Mouse (Mus musculus) MEL (cell line): Measurements from ENCODE around the gene Ppp1r3g. TPM values are rescaled to one million over a fixed set of nuclear protein-coding genes. Genes with fewer than 3 reads are reported as not detected.

Source experiments
- DNase-seq: peaks from one replicate; pipeline ENCODE4 v3.0.0; 2011; ENCODE audit warnings: low read depth, low spot score
- H3K27ac ChIP-seq: 2 replicates; pipeline ENCODE4 v1.5.1; 2012; ENCODE audit warnings: low read depth, mild to moderate bottlenecking, control low read depth, low read length, moderate library complexity; ENCODE audit not compliant: control insufficient read depth
- H3K27me3 ChIP-seq, 2 experiments: fragments of 150-350 bp in 1 of 2; sonication (generic) in 1 of 2; 2 replicates each; pipeline ENCODE4 v1.6.1; 2012; ENCODE audit warnings: low read length in 2 of 2, mild to moderate bottlenecking in 2 of 2, improper control_type of control experiment in 1 of 2, moderate library complexity in 1 of 2; ENCODE audit not compliant: insufficient read depth in 2 of 2, control insufficient read depth in 1 of 2
- H3K36me3 ChIP-seq, 2 experiments: 2 replicates each; pipeline ENCODE4 v1.6.1; 2012 to 2014; ENCODE audit warnings: low read length in 2 of 2, improper control_type of control experiment in 1 of 2, inconsistent platforms in 1 of 2, mild to moderate bottlenecking in 1 of 2; ENCODE audit not compliant: insufficient read depth in 2 of 2, control insufficient read depth in 1 of 2
- H3K4me1 ChIP-seq, 2 experiments: fragments of 150-350 bp in 1 of 2; sonication (generic) in 1 of 2; 2 replicates each; pipeline ENCODE4 v1.6.1; 2012; ENCODE audit warnings: low read length in 2 of 2, improper control_type of control experiment in 1 of 2, mild to moderate bottlenecking in 1 of 2; ENCODE audit not compliant: insufficient read depth in 2 of 2, control insufficient read depth in 1 of 2
- H3K4me3 ChIP-seq, 2 experiments: fragments of 150-350 bp in 1 of 2; sonication (generic) in 1 of 2; 2 replicates each; pipeline ENCODE4 v1.5.1; 2012; ENCODE audit warnings: low read depth in 2 of 2, low read length in 2 of 2, mild to moderate bottlenecking in 2 of 2, moderate library complexity in 2 of 2, control low read depth in 1 of 2, improper control_type of control experiment in 1 of 2; ENCODE audit not compliant: control insufficient read depth in 1 of 2, insufficient read depth in 1 of 2
- H3K79me2 ChIP-seq: 2 replicates; pipeline ENCODE4 v1.6.1; 2012; ENCODE audit warnings: mild to moderate bottlenecking, low read length, moderate library complexity; ENCODE audit not compliant: control insufficient read depth, poor library complexity, insufficient read depth
- H3K9ac ChIP-seq: 2 replicates; pipeline ENCODE4 v1.6.1; 2012; ENCODE audit warnings: low read depth, mild to moderate bottlenecking, control low read depth, low read length, moderate library complexity; ENCODE audit not compliant: control insufficient read depth, poor library complexity, severe bottlenecking
- H3K9me3 ChIP-seq: fragments of 150-350 bp; sonication (generic); replicated peaks from 2 replicates; pipeline ENCODE4 v1.6.1; 2012; ENCODE audit warnings: mild to moderate bottlenecking, low read length, improper control_type of control experiment, moderate library complexity; ENCODE audit not compliant: insufficient read depth
- CHD2 ChIP-seq: IDR thresholded peaks from 2 replicates; pipeline ENCODE4 v1.6.1; 2011; ENCODE audit warnings: low read length, improper control_type of control experiment
- CTCF ChIP-seq, 3 experiments: IDR thresholded peaks in 2 of 3; conservative IDR thresholded peaks in 1 of 3; 2 replicates each; pipeline ENCODE4 v1.5.1; 2011 to 2012; ENCODE audit warnings: low read length in 3 of 3, low read depth in 2 of 3, mild to moderate bottlenecking in 2 of 3, improper control_type of control experiment in 1 of 3, inconsistent platforms in 1 of 3, mixed read lengths in 1 of 3, moderate library complexity in 1 of 3; ENCODE audit not compliant: control insufficient read depth in 1 of 3, insufficient read depth in 1 of 3, poor library complexity in 1 of 3, severe bottlenecking in 1 of 3
- EP300 ChIP-seq, 2 experiments: IDR thresholded peaks; 2 replicates each; pipeline ENCODE4 v1.6.1; 2011; ENCODE audit warnings: improper control_type of control experiment in 2 of 2, low read length in 2 of 2, low read depth in 1 of 2, mild to moderate bottlenecking in 1 of 2
- GATA1 ChIP-seq: IDR thresholded peaks from 2 replicates; pipeline ENCODE4 v1.6.1; 2011; ENCODE audit warnings: low read depth, low read length, improper control_type of control experiment
- HCFC1 ChIP-seq: IDR thresholded peaks from 2 replicates; pipeline ENCODE4 v1.6.1; 2012; ENCODE audit warnings: low read depth, mild to moderate bottlenecking, inconsistent platforms, low read length, improper control_type of control experiment, moderate library complexity
- JUND ChIP-seq: IDR thresholded peaks from 2 replicates; pipeline ENCODE4 v1.6.1; 2011; ENCODE audit warnings: low read depth, mild to moderate bottlenecking, improper control_type of control experiment, low read length
- MAFK ChIP-seq: IDR thresholded peaks from 2 replicates; pipeline ENCODE4 v1.6.1; 2011; ENCODE audit warnings: low read depth, mild to moderate bottlenecking, low read length, improper control_type of control experiment, borderline replicate concordance
- MAX ChIP-seq: IDR thresholded peaks from 2 replicates; pipeline ENCODE4 v1.6.1; 2011; ENCODE audit warnings: low read length, improper control_type of control experiment
- MEF2A ChIP-seq: IDR thresholded peaks from 2 replicates; pipeline ENCODE4 v1.6.1; 2014; ENCODE audit warnings: low read depth, mild to moderate bottlenecking, inconsistent platforms, low read length, improper control_type of control experiment; ENCODE audit not compliant: poor library complexity, insufficient replicate concordance, severe bottlenecking; ENCODE audit errors: extremely low read depth
- MXI1 ChIP-seq: IDR thresholded peaks from 2 replicates; pipeline ENCODE4 v1.6.1; 2011; ENCODE audit warnings: mild to moderate bottlenecking, low read depth, low read length, improper control_type of control experiment
- MYC ChIP-seq: IDR thresholded peaks from 2 replicates; pipeline ENCODE4 v1.6.1; 2011; ENCODE audit warnings: low read depth, mild to moderate bottlenecking, low read length, improper control_type of control experiment, moderate library complexity
- NRF1 ChIP-seq: IDR thresholded peaks from 2 replicates; pipeline ENCODE4 v1.6.1; 2014; ENCODE audit warnings: low read depth, mild to moderate bottlenecking, inconsistent platforms, low read length, improper control_type of control experiment, moderate library complexity; ENCODE audit not compliant: poor library complexity, insufficient read depth, severe bottlenecking
- POLR2A ChIP-seq, 2 experiments: IDR thresholded peaks; 2 replicates each; pipeline ENCODE4 v1.6.1; 2011 to 2012; ENCODE audit warnings: low read length in 2 of 2, mild to moderate bottlenecking in 2 of 2, control low read depth in 1 of 2, improper control_type of control experiment in 1 of 2, low read depth in 1 of 2, moderate library complexity in 1 of 2; ENCODE audit not compliant: control insufficient read depth in 1 of 2, insufficient read depth in 1 of 2, poor library complexity in 1 of 2
- POLR2AphosphoS2 ChIP-seq: IDR thresholded peaks from 2 replicates; pipeline ENCODE4 v1.6.1; 2011; ENCODE audit warnings: low read length, improper control_type of control experiment
- SMC3 ChIP-seq: IDR thresholded peaks from 2 replicates; pipeline ENCODE4 v1.6.1; 2011; ENCODE audit warnings: low read depth, low read length, improper control_type of control experiment
- TCF12 ChIP-seq: IDR thresholded peaks from 2 replicates; pipeline ENCODE4 v1.6.1; 2014; ENCODE audit warnings: low read depth, mild to moderate bottlenecking, inconsistent platforms, low read length, improper control_type of control experiment, moderate library complexity
- UBTF ChIP-seq: IDR thresholded peaks from 2 replicates; pipeline ENCODE4 v1.6.1; 2012; ENCODE audit warnings: low read depth, mild to moderate bottlenecking, inconsistent platforms, low read length, improper control_type of control experiment, moderate library complexity, borderline replicate concordance; ENCODE audit not compliant: insufficient read depth
- ZKSCAN1 ChIP-seq: IDR thresholded peaks from 2 replicates; pipeline ENCODE4 v1.6.1; 2012; ENCODE audit warnings: low read depth, mild to moderate bottlenecking, inconsistent platforms, low read length, improper control_type of control experiment, moderate library complexity
- polyA plus RNA-seq, 2 experiments: library from polyadenylated mRNA; stranded (reverse) in 1 of 2; unstranded in 1 of 2; fragments of >175 nt in 1 of 2; fragments of >200 nt in 1 of 2; gene quantifications; 2 replicates each; pipeline versions ENCODE4 v1.2.1 to v1.2.4; 2012; ENCODE audit warnings: low replicate concordance in 2 of 2, low read depth in 1 of 2; ENCODE audit not compliant: insufficient read length in 2 of 2, insufficient read depth in 1 of 2, missing spikeins in 1 of 2
- total RNA-seq: library from RNA; depleted of rRNA; stranded (reverse); fragments of 300-350 nt; gene quantifications from 2 replicates; pipeline ENCODE4 v1.2.3, GENCODE M21; 2012

Ppp1r3g gene
- total and polyA plus RNA-seq, 3 experiments = not detected

- TF ChIP-seq MXI1 (no peak), MYC (no peak), POLR2AphosphoS2 (no peak), ZKSCAN1 (no peak), CHD2 (no peak), TCF12 (no peak)
- no peaks in the 10 kb centered on the region for H3K27me3 ChIP-seq
- H3K9me3 ChIP-seq = no peaks in the 10 kb centered on the region
- no peaks in the 10 kb centered on the region for H3K36me3 ChIP-seq
- no peak overlapping the region for H3K27ac ChIP-seq
- H3K4me1 ChIP-seq = no peaks in the 10 kb centered on the region
- no peaks in the 10 kb centered on the region for H3K79me2 ChIP-seq
- H3K4me3 ChIP-seq = no peak overlapping the region
- no peak overlapping the region for H3K9ac ChIP-seq
- no peak for DNase-seq
Observed at GRCm38 (mm10) chr13:35967690-35968089, 9.1 kb downstream of the Ppp1r3g start.

- no peak for DNase-seq
- no peak overlapping the region for H3K4me3 ChIP-seq
Observed at GRCm38 (mm10) chr13:35968131-35968718, 9.6 kb downstream of the Ppp1r3g start.

GRCm38 (mm10) chr13:35968719-35969430, 10.2 kb downstream of the Ppp1r3g start:
- H3K9me3 ChIP-seq = no peaks in the 10 kb centered on the region
- H3K27me3 ChIP-seq = no peaks in the 10 kb centered on the region
- no peaks in the 10 kb centered on the region for H3K4me1 ChIP-seq
- no peak for DNase-seq
- H3K36me3 ChIP-seq = no peaks in the 10 kb centered on the region
- H3K27ac ChIP-seq = no peak overlapping the region
- H3K79me2 ChIP-seq = no peaks in the 10 kb centered on the region
- H3K4me3 ChIP-seq = no peak overlapping the region
- no peak overlapping the region for H3K9ac ChIP-seq
- TF ChIP-seq MAX = no peak
- no peak for TF ChIP-seq JUND
- no peak for TF ChIP-seq SMC3
- no peak for TF ChIP-seq MAFK
- TF ChIP-seq EP300 (IDR thresholded peaks at IDR 0.05; ENCODE audit: low read depth in 1 of 2, low read length in 2 of 2) = no peak
- TF ChIP-seq, all 39 proteins: peak for 0

More at GRCm38 (mm10) chr13:35968131-35968718, 9.6 kb downstream of the Ppp1r3g start:
- no peaks in the 10 kb centered on the region for H3K79me2 ChIP-seq
- H3K27me3 ChIP-seq = no peaks in the 10 kb centered on the region
- TF ChIP-seq HCFC1 (no peak), NRF1 (no peak), SMC3 (no peak), POLR2A (IDR thresholded peaks at IDR 0.05; ENCODE audit: control insufficient read depth in 1 of 2, insufficient read depth in 1 of 2, low read depth in 1 of 2, low read length in 2 of 2, poor library complexity in 1 of 2) (no peak), ZKSCAN1 (no peak), MEF2A (no peak), GATA1 (no peak), JUND (no peak), UBTF (no peak), EP300 (IDR thresholded peaks at IDR 0.05; ENCODE audit: low read depth in 1 of 2, low read length in 2 of 2) (no peak), CTCF (IDR thresholded peaks at IDR 0.05 in 2 of 3, conservative IDR thresholded peaks at IDR 0.05 in 1 of 3; ENCODE audit: control insufficient read depth in 1 of 3, insufficient read depth in 1 of 3, low read depth in 2 of 3, low read length in 3 of 3, poor library complexity in 1 of 3, severe bottlenecking in 1 of 3) (no peak), TCF12 (no peak), MYC (no peak)
- H3K4me1 ChIP-seq = no peaks in the 10 kb centered on the region
- no peak overlapping the region for H3K9ac ChIP-seq
- H3K27ac ChIP-seq = no peak overlapping the region
- H3K9me3 ChIP-seq = no peaks in the 10 kb centered on the region
- no peaks in the 10 kb centered on the region for H3K36me3 ChIP-seq
